In genomic region chr1:172300247-172300646, GRCm38 (mm10) we compare ENCODE assay signal across 12 mouse cellular contexts. TPM values are rescaled to one million over a fixed set of nuclear protein-coding genes. Genes with fewer than 3 reads are reported as not detected.
DNase-seq lines count a peak whose midpoint lies in the region; ATAC-seq and TF ChIP-seq lines count a peak whose summit lies in the region.
"Had no signal": no experiment of that assay in that cellular context is flagged by ENCODE, and none has a peak within 500 bp of the region (broad histone marks: within the 10 kb centered on the region; RNA-seq: fewer than 3 reads in every experiment).

No protein-coding gene starts in this region.

- no peaks in the 10 kb centered on the region for H3K9me3 ChIP-seq in kidney, embryonic 15.5 days (replicated peaks)

- TF ChIP-seq CTCF in cortical plate, adult 2 months (IDR thresholded peaks at IDR 0.05; ENCODE audit: extremely low read depth, insufficient read depth, low read length), result no peak

- no peaks in the 10 kb centered on the region; the same call in 1 of the 2 replicates for H3K27me3 ChIP-seq in kidney, embryonic 15.5 days

- DNase-seq in kidney, adult 11 months, result peak; percentile 30
- DNase-seq in adipocyte (ENCODE audit: low spot score), result peak; percentile 46
- peak; percentile 51 to 68 for DNase-seq in heart, postnatal 14 days
- no peak for DNase-seq in ovary, adult 18-20 months (ENCODE audit: low spot score)
- no peak for DNase-seq in thymus, adult 18-20 months
- no peak for DNase-seq in B cell, adult 2 months

- WGBS in kidney, embryonic 15.5 days, result 68% methylated on average over 5 of the region's 5 CpGs

- no peak overlapping the region for H3K4me2 ChIP-seq in kidney, embryonic 15.5 days

- TF ChIP-seq POLR2A in cortical plate, adult 2 months (IDR thresholded peaks at IDR 0.05; ENCODE audit: extremely low read depth, insufficient read depth, low read length), result no peak; the same call in 1 of the 2 replicates

- H3K27ac ChIP-seq in kidney, embryonic 15.5 days, result no peak overlapping the region
- H3K27ac ChIP-seq in cortical plate, adult 2 months (ENCODE audit: insufficient read depth, low read length), result peak overlapping the region; percentile 79
- H3K27ac ChIP-seq: macrophage had no signal

- intact Hi-C loops in heart, postnatal 14 days (cut with DNase I), result loop anchor here (10.0 kb wide), 1 partner anchor 85 kb away; the partner anchor contains the start of gene Casq1

- H3K36me3 ChIP-seq in kidney, embryonic 15.5 days, result no peaks in the 10 kb centered on the region

- peaks cover 54% of the 10 kb centered on the region for H3K4me1 ChIP-seq in kidney, embryonic 15.5 days
- H3K4me1 ChIP-seq in cortical plate, adult 2 months (ENCODE audit: control insufficient read depth, insufficient read depth, low read length), result peaks cover 7% of the 10 kb centered on the region

- no peak overlapping the region for H3K4me3 ChIP-seq in kidney, embryonic 15.5 days (replicated peaks)
- no peak overlapping the region for H3K4me3 ChIP-seq in cortical plate, adult 2 months (ENCODE audit: insufficient read depth, low read length)

- no peak for ATAC-seq in kidney, embryonic 15.5 days (replicated peaks; ENCODE audit: low FRiP score)

- no peak overlapping the region for H3K9ac ChIP-seq in kidney, embryonic 15.5 days

RNA-seq across cellular contexts. Expression of gene Atp1a2, which starts 2.4 kb away (rescaled TPM):
- polyA plus RNA-seq in kidney, embryonic 15.5 days (2015; fragmentation: Nextera tagmentation; extraction: Ambion mirVana), result 2.2 and 2.9 TPM in 2 replicates
- 534 and 567 TPM in 2 replicates for polyA plus RNA-seq in cortical plate, adult 2 months (2012; rRNA removed)
- 100 to 1,000 TPM; 448 to 458 TPM for total RNA-seq in heart, postnatal 14 days (2021)
- polyA plus RNA-seq: macrophage had no signal

RNA-seq across cellular contexts. Expression of gene Kcnj9, which starts 28.9 kb away (rescaled TPM):
- polyA plus RNA-seq in kidney, embryonic 15.5 days (2015; fragmentation: Nextera tagmentation; extraction: Ambion mirVana), result not detected in 2 replicates
- polyA plus RNA-seq in cortical plate, adult 2 months (2012; rRNA removed), result 169 and 180 TPM in 2 replicates
- not detected for total RNA-seq in heart, postnatal 14 days (2021)
- total RNA-seq: gastrocnemius, postnatal 36 days had no signal

RNA-seq across cellular contexts. Expression of gene Igsf8, which starts 38.8 kb away (rescaled TPM):
- 48.9 and 54.4 TPM in 2 replicates for polyA plus RNA-seq in kidney, embryonic 15.5 days (2015; fragmentation: Nextera tagmentation; extraction: Ambion mirVana)
- 318 and 326 TPM in 2 replicates for polyA plus RNA-seq in cortical plate, adult 2 months (2012; rRNA removed)
- 10 to 100 TPM; 13.8 to 16.3 TPM for total RNA-seq in heart, postnatal 14 days (2021)

RNA-seq across cellular contexts. Expression of gene Kcnj10, which starts 40.8 kb away (rescaled TPM):
- 0.83 and 1.0 TPM in 2 replicates for polyA plus RNA-seq in kidney, embryonic 15.5 days (2015; fragmentation: Nextera tagmentation; extraction: Ambion mirVana)
- 96.8 and 102 TPM in 2 replicates for polyA plus RNA-seq in cortical plate, adult 2 months (2012; rRNA removed)
- under 1 TPM; 0.10 to 0.22 TPM for total RNA-seq in heart, postnatal 14 days (2021)
- total RNA-seq: gastrocnemius, postnatal 36 days had no signal

RNA-seq across cellular contexts. Expression of gene Atp1a4, which starts 42.0 kb away (rescaled TPM):
- polyA plus RNA-seq in kidney, embryonic 15.5 days (2015; fragmentation: Nextera tagmentation; extraction: Ambion mirVana), result 0.05 TPM in 1 of 2 replicates, not detected in the other
- not detected in 2 replicates for polyA plus RNA-seq in cortical plate, adult 2 months (2012; rRNA removed)
- total RNA-seq in heart, postnatal 14 days (2021), result not detected
- total RNA-seq: layer of hippocampus, postnatal 36 days had no signal
- polyA plus RNA-seq: embryonic facial prominence, embryonic 14.5 days; macrophage had no signal

Comparison
In these comparisons a context has a peak if more than half of its experiments do, and no peak if none do; other contexts are left out.
1. DNase-seq: peak in kidney, adult 11 months (single experiment), adipocyte (single experiment) and heart, postnatal 14 days (2 of 2); none in ovary, adult 18-20 months (single experiment), thymus, adult 18-20 months (0 of 2) and B cell, adult 2 months (0 of 2).
2. RNA of gene Atp1a2, which starts 2.4 kb away (polyA plus RNA-seq): 534 to 567 TPM in cortical plate, adult 2 months; 2.2 to 2.9 TPM in kidney, embryonic 15.5 days; every median in the first group is over 100 times any median in the second.
3. RNA of gene Kcnj9, which starts 28.9 kb away (polyA plus RNA-seq): 169 to 180 TPM in cortical plate, adult 2 months; not detected in kidney, embryonic 15.5 days; every median in the first group is over 100 times any median in the second.